Mouse (Mus musculus) thymus, adult 2 months (tissue): ENCODE data around the gene Rbm18.

Source experiments
- CTCF ChIP-seq: fragments of 200-500 bp; IDR thresholded peaks from 2 replicates; pipeline ENCODE4 v1.5.1; 2012; ENCODE audit warnings: mild to moderate bottlenecking, control low read depth, low read length, moderate library complexity, borderline replicate concordance; ENCODE audit not compliant: control insufficient read depth, poor library complexity, insufficient read depth; ENCODE audit errors: extremely low read depth
- POLR2A ChIP-seq: fragments of 200-500 bp; IDR thresholded peaks from 2 replicates; pipeline ENCODE4 v1.6.1; 2012; ENCODE audit warnings: mild to moderate bottlenecking, low read length, control low read depth, moderate library complexity; ENCODE audit not compliant: control insufficient read depth, poor library complexity, insufficient read depth; ENCODE audit errors: extremely low read depth

GRCm38 (mm10) chr2:36067132-36067531 lies 69.4 kb downstream of the Rbm18 start:
- no peak for TF ChIP-seq CTCF
- no peak for TF ChIP-seq POLR2A
